Mouse (Mus musculus) kidney, postnatal 14 days (tissue): ENCODE measurements at regions not wholly inside any gene's neighbourhood (a gene's known extent, or its start where the extent isn't known, plus 50 kb on each side); places are given as distances from the start of the nearest gene placed in this dataset.

Experiments used
- DNase-seq: peaks from one replicate; pipeline ENCODE4 v3.0.0; 2022; ENCODE audit warnings: mixed read lengths

- DNase-seq: no peak
Observed at GRCm38 (mm10) chr14:71230484-71231188, 631.0 kb upstream of the Fam160b2 start.

DNA sequence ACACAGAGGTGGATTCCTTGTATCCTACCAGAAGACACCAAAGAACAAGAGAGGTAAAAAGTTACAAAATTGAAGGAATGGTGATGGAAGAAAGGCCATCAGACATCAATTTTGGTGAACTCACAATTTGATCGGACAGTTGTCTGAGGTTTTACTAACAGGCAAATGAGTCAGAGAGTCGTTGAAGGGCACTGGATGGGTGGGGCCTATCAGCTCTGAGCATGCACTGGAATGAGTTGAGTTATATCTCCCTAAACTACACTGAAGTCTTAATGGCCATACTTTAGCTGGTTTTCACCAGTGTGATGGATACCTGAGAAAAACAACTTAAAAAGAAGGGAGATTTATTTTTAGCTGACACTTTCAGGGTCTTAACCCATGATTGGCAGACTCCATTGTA lies 630.3 kb upstream of the Fam160b2 start:
- no peak for DNase-seq

- no peak for DNase-seq
Observed at GRCm38 (mm10) chr14:71228894-71229446, 629.3 kb upstream of the Fam160b2 start.

DNA sequence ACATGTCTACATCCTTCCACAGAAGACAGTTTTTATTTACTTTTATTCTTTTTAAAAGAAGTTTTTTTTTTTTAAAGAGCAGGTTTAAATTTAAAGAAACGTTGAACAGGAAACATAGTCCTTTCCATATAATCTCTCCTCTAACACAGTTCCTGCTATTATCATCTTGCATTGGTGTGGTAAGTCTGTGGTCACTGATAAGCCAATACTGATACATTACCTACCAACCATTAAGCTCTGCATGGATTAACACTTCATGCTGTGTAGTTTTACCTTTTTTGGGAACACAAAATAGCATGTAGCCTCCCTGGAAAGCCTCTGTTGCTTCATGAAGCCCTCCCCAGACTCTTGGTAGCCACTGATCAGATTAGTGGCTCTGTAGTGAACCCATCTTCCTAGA lies 617.4 kb upstream of the Fam160b2 start:
- DNase-seq: no peak

DNA sequence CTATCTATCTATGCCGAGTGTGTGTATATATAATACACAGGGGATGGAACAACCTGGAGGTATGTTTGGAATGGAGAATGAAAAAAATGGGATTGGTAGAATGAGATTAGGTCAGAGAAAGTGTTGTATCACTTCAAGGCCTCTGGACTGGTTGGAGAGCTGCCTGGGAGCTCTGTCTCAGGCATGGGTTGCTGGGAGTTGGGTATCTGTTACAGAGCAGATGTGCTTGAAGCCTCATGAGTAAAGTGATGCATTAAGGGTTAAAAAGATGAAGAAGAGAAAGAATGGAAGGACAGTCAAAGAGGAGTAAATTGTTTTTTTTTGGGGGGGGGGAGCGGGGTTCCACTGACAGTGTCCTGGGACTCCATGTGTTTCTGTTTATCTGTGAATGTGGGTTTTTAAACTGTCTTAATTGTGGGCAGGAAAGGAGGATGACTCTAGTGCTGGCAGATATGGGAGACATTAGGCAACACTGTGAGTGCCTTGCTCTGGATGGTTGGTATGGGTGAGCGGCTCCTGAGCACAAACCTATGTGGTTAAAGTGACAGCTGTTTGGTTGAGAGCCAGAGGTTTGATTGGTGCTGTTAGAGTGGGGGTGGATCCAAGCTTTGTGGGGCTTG lies 611.8 kb upstream of the Fam160b2 start:
- DNase-seq: no peak

GRCm38 (mm10) chr14:71203459-71203858 lies 603.8 kb upstream of the Fam160b2 start:
- no peak for DNase-seq

DNA sequence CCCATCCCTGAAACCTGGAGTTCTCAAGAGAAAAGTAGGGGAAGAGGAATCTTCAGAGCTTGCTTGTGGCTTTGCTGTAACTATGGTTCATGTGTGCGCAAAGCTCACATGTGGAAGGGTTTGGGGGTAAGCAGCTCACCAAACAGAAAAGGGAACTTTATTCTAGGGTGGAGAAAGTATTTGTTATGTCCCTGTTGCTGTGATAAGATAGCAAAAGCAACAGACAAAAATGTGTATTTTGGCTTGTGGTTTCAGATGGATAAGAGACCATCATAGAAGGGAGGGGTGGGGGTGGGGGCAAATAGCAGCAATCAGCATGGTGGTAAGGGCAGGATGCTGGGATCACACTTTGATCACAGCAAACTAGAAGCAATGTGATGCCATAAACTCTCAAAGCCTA lies 601.3 kb upstream of the Fam160b2 start:
- no peak for DNase-seq

DNA sequence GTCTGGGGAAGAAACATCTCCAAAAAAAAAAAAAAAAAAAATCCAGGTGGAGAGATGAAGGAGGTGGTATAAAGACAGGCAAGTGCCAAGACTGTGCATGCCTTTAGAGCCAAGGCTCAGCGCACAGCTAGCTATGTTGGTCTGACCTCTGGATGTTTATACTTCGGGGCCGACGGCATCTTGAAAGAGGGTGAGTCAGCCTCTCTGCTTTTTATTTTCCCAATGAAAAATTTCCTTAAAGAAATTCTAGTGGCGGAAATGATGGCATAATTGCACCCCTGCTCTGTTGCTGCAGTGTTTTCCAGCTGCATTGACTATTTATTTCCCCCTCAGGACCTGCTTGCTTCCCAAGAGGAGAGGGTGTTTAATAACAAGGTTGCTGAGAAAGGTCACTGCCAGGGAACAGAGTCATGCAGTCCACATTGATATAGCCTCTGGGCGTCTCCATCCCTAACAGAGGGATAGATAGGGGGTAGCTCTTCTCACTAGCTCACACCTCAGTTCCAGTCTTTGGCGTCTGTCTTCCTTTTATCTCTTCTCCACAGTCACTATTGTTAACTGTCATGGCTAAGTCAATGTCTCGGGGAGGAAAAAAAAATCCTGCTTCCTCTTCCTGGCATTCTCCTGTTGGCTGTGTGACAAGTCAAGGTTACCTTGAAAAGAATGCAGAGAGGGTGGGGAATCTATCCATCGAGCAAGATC lies 599.7 kb upstream of the Fam160b2 start:
- DNase-seq: no peak

- no peak for DNase-seq
Observed at GRCm38 (mm10) chr14:71194219-71194618, 594.6 kb upstream of the Fam160b2 start.

- DNase-seq: no peak
Observed at GRCm38 (mm10) chr14:71192486-71192885, 592.9 kb upstream of the Fam160b2 start.

- no peak for DNase-seq
Observed at GRCm38 (mm10) chr14:71189360-71189759, 589.7 kb upstream of the Fam160b2 start.

- no peak for DNase-seq
Observed at GRCm38 (mm10) chr14:71177341-71177740, 577.7 kb upstream of the Fam160b2 start.

DNA sequence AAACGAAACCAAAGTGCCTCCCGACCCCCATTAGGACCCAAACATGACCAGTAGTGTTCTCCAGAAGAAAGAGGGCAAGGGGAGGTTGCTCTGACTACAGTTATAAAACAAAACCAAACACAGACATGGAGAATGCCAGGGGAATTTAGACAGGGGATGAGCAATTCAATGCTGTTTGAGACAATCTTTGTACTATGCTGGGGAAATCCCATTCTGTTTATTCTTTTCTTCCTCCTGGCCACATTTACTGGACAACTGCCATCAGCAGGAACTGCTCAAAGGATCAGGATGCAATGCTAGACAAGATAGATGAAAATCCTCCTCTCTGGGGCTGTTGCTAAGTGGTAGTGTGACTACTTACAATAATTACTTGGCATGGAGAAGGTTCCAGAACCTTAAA lies 574.5 kb upstream of the Fam160b2 start:
- no peak for DNase-seq

GRCm38 (mm10) chr14:71159556-71159955 lies 559.9 kb upstream of the Fam160b2 start:
- no peak for DNase-seq

GRCm38 (mm10) chr14:71142465-71142864 lies 542.8 kb upstream of the Fam160b2 start:
- DNase-seq: no peak

DNA sequence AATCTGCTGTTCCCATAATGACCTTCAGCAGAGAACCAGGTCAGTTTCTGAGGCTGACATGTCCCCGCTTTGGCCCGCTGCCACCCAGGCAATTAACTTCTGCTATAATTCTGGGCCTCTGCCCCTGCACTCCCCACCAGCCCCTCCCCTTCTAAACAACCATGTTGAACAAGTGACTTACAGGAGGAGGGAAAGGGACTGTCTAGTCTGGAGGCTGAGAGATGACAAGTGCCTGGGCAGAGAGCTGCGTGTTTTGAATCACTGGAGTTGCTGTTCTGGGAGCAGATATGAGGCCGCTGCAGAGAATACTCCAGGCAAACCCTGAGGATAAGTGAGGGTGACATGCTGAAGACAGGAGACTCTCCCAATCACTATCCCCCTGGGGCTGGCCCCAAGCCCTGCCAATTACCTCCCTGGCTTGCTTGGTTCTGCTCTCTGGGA lies 530.2 kb upstream of the Fam160b2 start:
- DNase-seq: peak; percentile 29

- no peak for DNase-seq
Observed at GRCm38 (mm10) chr14:71128495-71128894, 528.9 kb upstream of the Fam160b2 start.

- DNase-seq: no peak
Observed at GRCm38 (mm10) chr14:71118681-71119080, 519.0 kb upstream of the Fam160b2 start.

DNA sequence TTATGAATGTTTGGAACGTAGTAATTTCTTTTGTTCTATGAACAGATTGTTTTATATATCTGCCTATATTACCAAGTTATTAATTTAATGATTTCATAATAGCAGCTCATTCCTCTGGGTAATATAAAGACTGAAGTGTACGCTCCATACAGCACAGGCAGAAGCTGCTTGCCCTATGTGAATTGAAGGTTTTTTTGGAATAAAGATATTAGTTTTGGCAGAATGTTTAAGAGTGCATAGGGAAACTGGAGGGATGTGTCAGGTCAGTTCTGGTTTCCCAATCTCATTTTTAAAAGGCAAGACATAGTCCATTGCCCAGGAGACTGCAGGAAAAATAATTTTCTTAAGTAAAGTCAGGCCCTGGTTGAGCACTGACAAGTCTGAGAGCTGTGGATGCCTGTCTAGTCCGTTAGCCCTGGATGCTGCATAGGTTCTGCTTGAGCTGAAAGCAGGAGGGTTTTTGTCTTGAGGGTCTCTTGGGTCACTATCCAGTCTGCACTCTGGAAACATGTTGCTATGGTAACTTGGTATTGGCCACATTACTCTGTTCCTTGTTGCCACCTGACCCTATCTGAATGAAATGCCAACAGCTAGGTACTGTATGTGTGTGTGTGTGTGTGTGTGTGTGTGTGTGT lies 516.3 kb upstream of the Fam160b2 start:
- no peak for DNase-seq

DNA sequence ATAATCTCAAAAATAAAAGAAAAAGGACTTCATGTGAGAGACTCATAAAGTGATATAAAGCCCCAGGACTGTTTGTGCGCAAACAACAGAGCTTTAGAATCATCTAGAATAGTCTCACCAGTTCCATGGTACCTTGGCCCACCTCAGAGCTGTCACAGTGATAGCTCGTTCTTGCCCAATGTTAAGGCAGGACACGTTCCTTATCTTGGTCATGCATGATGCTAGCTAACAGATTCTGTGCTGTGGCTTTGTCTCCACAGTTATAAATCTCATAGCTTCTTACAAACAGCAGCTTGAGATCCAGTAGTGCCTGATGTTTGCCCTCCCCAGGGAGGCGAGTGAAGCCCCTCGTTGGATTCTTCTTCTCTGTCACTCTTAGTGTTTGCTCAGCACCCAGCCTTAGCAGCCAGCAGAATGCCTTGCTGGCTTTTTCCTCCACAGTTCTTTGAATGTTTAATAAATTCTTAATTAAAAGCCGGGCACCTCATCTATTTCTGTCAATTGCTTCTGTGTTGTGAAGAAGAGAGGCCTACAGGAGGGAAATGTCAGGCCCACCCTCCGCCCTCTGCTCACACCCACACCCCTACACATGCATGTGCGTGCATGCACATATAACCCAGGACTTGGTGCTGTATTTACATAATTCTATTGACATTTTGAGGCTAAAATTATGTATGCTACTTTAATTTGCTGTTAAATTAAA lies 515.6 kb upstream of the Fam160b2 start:
- no peak for DNase-seq

- no peak for DNase-seq
Observed at GRCm38 (mm10) chr14:71113198-71113597, 513.6 kb upstream of the Fam160b2 start.

DNA sequence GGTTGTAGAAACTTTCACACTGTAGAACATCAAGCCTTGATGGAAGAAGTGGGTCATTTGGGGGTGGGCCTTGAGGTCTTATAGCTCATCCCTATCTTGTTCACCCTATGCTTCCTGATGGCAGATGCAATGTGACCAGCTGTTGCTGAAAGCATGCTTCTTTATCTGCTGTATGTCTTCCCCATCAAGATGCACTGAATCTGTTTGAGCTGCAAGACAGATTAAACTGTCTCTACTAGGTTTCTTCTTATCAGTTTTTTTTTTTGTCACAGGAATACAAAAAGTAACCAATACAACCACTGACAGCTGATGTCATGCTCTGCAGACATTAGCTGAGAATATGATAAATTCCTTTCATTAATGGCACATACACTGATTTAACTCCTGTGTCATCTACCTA lies 505.0 kb upstream of the Fam160b2 start:
- no peak for DNase-seq

DNA sequence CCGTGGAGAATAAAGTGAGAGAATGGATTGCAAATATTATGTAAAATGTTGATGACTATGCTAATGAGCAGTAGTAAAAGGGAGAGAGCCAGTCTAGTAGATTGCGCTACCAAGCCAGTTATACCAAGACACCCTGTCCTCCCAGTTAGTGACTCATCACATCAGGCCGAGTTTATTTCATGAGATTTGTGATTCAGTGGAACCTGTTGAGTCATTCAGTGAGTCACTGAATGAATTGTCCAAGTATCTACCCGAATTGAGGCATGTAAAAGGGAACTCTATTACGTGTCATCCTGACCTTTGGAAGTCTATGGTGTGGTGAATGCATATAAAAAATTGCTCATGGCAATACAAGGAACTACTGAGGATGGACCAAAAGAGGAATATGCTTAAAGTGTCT lies 504.3 kb upstream of the Fam160b2 start:
- no peak for DNase-seq
